Mouse (Mus musculus) CH12F3 (cell line): ENCODE measurements around the gene Dkc1.

Experiments
- in situ Hi-C: fragments of 300-500 bp; cut with MboI; formaldehyde crosslinking; loops from 2 replicates; pipeline ENCODE4 v1.14.3; 2020; ENCODE audit warnings: low sequenced_read_pairs

Gene Dkc1

DNA sequence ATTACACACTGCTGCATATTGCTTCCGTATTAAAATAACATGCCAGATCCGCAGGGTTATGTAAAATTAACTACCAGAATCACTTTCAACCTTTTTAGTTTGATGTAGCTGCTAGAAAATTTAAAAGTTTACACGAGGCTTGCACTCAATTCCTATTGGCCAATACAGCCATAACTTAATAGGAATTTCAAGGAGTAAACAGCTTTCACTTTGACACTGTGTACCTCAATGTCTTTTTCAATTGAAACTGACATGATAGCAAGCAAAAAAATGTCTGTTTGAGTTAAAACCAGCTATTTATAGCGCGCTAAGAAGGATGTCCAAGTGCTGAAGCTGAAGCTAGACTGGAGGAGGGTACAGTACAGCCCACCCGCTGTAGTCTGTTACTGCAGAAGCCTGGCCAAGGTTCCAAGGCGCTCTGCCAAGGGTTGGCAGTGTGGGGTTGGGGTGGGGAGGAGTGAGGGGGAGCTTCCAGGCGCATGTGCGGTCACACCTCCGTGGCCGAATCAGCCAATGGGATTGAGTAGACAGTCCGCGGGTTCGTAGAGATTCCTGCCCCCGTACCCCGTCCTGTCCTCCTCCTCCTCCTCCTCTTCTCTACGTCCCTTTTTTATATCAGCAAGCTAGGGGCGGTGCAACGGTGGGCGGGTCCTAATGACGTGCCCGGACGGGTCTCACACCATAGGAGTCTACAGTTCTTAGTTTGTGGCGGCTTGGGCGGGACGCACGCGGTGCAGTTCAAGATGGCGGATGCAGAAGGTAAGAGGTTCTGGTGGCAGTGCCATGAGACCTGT is at the start of gene Dkc1:
Gene Dkc1 (plus strand): TSS at position 486 of the 794 bp plus-strand sequence.
- in situ Hi-C loops = no loop called here

GRCm38 (mm10) chrX:75045931-75046330 is 49.7 kb upstream of the Dkc1 start:
- in situ Hi-C loops = no loop called here

GRCm38 (mm10) chrX:75046921-75047635 is 48.6 kb upstream of the Dkc1 start:
- in situ Hi-C loops = no loop called here

GRCm38 (mm10) chrX:75056120-75056775 is 39.4 kb upstream of the Dkc1 start:
- in situ Hi-C loops = no loop called here

DNA sequence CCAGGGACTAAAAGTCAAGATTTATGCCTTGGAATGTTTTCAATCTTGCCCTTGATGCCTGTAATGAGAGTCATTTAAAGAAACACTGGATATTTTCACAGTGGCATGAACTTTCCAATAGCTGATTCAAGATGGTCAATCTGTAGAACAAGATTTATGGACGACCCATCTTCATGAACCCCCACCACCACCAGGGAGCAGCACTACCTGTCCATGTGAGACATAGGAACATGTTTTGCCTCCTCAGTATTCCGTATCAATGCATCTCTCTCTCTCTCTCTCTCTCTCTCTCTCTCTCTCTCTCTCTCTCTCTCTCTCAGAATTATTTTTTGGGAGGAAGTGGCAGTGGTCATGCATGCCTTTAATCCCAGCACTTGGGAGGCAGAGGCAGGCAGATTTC is 13.3 kb upstream of the Dkc1 start:
- in situ Hi-C loops = no loop called here

GRCm38 (mm10) chrX:75083982-75084773 is 11.5 kb upstream of the Dkc1 start:
- in situ Hi-C loops = no loop called here

DNA sequence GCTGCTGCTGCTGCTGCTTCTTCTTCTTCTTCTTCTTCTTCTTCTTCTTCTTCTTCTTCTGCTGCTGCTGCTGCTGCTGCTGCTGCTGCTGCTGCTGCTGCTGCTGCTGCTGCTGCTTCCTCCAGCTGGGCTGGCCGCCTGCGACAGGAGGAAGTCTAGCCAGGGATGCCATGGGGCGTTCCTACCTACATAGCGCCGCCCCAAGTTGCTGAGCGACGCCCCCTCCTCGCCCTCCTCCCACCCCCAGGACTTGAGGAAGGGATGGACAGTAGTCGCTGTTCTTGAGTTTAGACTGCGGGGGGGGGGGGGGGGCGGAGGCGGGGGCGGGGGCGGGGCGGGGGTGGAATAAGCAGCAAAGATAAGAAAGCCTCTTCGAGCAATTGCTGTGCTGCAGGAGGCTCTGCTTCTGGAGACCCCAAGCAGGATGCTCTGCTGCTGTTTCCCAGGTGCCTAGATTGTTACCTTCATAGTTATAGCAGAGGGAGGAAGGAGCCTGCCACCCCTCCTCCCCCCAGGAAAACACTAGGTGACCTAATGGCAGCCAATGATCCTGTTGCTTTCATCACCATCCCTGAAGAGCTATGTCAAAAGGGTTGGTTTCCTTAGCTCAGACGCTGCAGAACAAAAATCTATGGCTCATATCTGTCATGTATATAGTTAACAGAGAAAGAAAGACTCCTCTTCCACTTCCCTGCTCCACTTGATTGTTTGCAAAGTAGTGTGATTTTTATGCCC is 10.7 kb upstream of the Dkc1 start, which contains the start of gene Gab3:
Gene Gab3 (minus strand): TSS at position 685 of the 735 bp plus-strand sequence.
- in situ Hi-C loops = no loop called here

GRCm38 (mm10) chrX:75085654-75086053 is 10.0 kb upstream of the Dkc1 start:
- in situ Hi-C loops = no loop called here

DNA sequence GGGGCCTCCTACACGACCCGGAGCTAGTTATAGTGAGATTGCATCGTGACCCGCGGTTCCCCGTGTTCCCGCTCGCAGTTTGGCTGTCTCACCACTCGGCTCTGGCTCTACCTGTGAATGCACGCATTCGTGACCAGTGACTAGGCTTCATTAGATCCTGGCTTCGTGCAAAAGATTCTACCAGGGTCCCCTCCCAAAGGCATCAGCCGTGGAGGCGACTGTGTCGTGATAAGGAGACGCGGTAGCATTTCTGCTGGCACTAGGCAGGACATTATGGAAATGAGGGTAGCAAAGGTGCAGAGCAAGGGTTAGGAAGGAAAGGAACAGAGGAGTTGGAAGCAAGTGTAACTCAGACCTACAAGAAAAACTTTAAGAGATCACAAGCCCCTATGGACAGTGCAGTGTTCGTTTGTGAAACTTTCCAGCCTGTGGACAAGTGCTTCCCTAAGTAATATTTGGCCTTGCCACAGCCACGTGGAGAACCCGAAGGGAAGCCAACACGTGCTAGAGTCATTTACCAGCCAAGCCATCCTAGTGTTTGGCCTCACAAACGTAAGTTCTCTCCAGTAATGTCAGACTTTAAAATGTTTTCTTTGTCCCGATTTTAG is 613 bp downstream of the Dkc1 start:
- in situ Hi-C loops = no loop called here

GRCm38 (mm10) chrX:75098799-75099198 is 3.1 kb downstream of the Dkc1 start:
- in situ Hi-C loops = no loop called here

- in situ Hi-C loops = no loop called here
Observed at GRCm38 (mm10) chrX:75102293-75102692, 6.6 kb downstream of the Dkc1 start.

GRCm38 (mm10) chrX:75115550-75115949 is 19.9 kb downstream of the Dkc1 start:
- in situ Hi-C loops = no loop called here

- in situ Hi-C loops = no loop called here
Observed at GRCm38 (mm10) chrX:75125606-75126005, 30.0 kb downstream of the Dkc1 start.

DNA sequence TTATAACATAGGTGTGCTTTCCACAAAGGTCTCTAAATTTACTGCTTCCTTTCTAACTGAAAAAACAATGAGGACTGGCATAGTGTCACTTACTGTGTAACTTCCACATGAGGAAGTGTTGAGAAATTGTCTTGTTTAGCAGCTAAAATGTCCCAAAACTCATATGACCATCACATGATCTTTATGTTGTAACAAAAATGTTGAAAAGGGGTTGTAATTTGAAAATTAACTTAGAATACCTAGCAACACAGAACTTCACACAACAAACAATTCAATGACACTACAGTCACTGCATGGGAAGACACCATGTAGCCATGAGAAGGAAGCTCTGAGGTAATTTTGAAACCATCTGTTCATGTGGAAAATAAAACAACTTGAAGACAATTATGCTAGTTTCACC is 31.2 kb downstream of the Dkc1 start:
- in situ Hi-C loops = no loop called here

GRCm38 (mm10) chrX:75128333-75128980 is 32.8 kb downstream of the Dkc1 start:
- in situ Hi-C loops = no loop called here

DNA sequence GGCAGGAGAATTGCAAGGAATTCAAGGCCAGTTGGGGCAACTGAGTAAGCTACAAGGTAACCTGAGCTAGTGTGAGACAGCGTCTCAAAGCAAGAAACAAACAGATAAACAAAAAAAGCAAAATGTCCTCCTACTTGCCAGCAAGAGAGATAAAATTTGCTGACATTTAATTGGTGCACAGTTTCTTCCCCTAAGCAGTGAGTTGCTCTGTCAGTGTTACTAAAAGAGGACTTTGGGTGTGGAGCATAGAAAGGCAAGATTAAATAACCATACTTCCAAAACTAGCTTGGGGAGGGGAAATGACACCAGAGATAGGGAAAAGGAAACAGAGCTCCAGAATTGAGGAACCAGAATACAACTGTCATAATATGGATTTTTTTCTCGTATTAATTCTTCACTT is 33.8 kb downstream of the Dkc1 start:
- in situ Hi-C loops = no loop called here

- in situ Hi-C loops = no loop called here
Observed at GRCm38 (mm10) chrX:75130467-75131160, 35.0 kb downstream of the Dkc1 start, which contains the start of gene Mpp1. Gene Mpp1, minus strand, starts transcription at chrX:75131016.

DNA sequence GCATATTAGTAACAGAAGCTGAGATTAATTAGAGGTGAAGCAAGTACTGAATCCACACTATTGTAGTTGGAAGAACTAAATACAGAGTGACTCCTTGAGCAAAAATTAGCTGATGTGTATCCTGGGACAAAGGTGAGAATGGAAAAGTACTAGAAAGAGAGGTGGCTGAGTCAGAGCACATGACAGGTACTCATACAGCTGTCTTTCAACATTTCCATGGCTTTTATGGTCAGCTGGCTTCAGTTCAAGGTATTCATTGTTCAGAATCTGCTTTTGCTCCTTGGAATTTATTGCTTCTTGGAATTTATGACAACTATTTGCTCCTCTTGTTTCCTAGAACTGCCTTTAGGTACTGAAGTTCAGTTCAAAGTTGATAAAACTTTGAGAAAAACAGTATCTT is 41.3 kb downstream of the Dkc1 start:
- in situ Hi-C loops = no loop called here

GRCm38 (mm10) chrX:75137729-75138128 is 42.1 kb downstream of the Dkc1 start:
- in situ Hi-C loops = no loop called here
